Mouse (Mus musculus) midbrain, postnatal 0 days (tissue): Measurements from ENCODE around the gene Tfap2e. TPM values are rescaled to one million over a fixed set of nuclear protein-coding genes. Genes with fewer than 3 reads are reported as not detected.

Source experiments
- ATAC-seq: fragments of 200-750 bp; cut with Nextera tagmentation; 2 replicates; pipeline ENCODE4 v1.8.0; 2017; ENCODE audit warnings: moderate number of reproducible peaks, mild to moderate bottlenecking, moderate TSS enrichment, moderate library complexity; ENCODE audit not compliant: low FRiP score
- DNase-seq: peaks from one replicate; pipeline ENCODE4 v3.0.0-alpha.2; 2015; ENCODE audit warnings: low spot score
- H3K27ac ChIP-seq: fragments of 300-500 bp; sonication (generic); 2 replicates; pipeline ENCODE4 v1.5.1; 2014; ENCODE audit warnings: low read depth, mild to moderate bottlenecking, low read length, mixed read lengths
- H3K27me3 ChIP-seq: fragments of 300-500 bp; sonication (generic); 2 replicates; pipeline ENCODE4 v1.6.1; 2014; ENCODE audit warnings: low read length, control low read depth, mixed read lengths; ENCODE audit not compliant: insufficient read depth
- H3K36me3 ChIP-seq: fragments of 300-500 bp; sonication (generic); 2 replicates; pipeline ENCODE4 v1.6.1; 2014; ENCODE audit warnings: low read length, control low read depth, mixed read lengths; ENCODE audit not compliant: insufficient read depth
- H3K4me1 ChIP-seq: fragments of 300-500 bp; sonication (generic); 2 replicates; pipeline ENCODE4 v1.6.1; 2014; ENCODE audit warnings: mild to moderate bottlenecking, control low read depth, antibody characterized with exemption, low read length, mixed read lengths; ENCODE audit not compliant: insufficient read depth
- H3K4me2 ChIP-seq: fragments of 300-500 bp; sonication (generic); 2 replicates; pipeline ENCODE4 v1.6.1; 2014; ENCODE audit warnings: low read depth, mild to moderate bottlenecking, low read length, mixed read lengths; ENCODE audit not compliant: poor library complexity, severe bottlenecking
- H3K4me3 ChIP-seq: fragments of 300-500 bp; sonication (generic); 2 replicates; pipeline ENCODE4 v1.5.1; 2014; ENCODE audit warnings: low read depth, mild to moderate bottlenecking, low read length, moderate library complexity
- H3K9ac ChIP-seq: fragments of 300-500 bp; sonication (generic); replicated peaks from 2 replicates; pipeline ENCODE4 v1.6.1; 2014; ENCODE audit warnings: mild to moderate bottlenecking, low read length, moderate library complexity, mixed read lengths; ENCODE audit not compliant: poor library complexity, severe bottlenecking
- H3K9me3 ChIP-seq: fragments of 300-500 bp; sonication (generic); 2 replicates; pipeline ENCODE4 v1.6.1; 2016; ENCODE audit warnings: low read length, control low read depth
- CTCF ChIP-seq: IDR thresholded peaks from 2 replicates; pipeline ENCODE4 v1.5.1; 2016; ENCODE audit warnings: antibody characterized with exemption, mild to moderate bottlenecking
- WGBS: fragments of 180-500 bp; shearing (Covaris S2); extraction: QIAGEN DNeasy Blood & Tissue Kit; methylation state at CpG from one replicate; pipeline ENCODE4 v1.1.7; 2014; 5-methylcytosine and 5-hydroxymethylcytosine counted together
- polyA plus RNA-seq: library from polyadenylated mRNA; unstranded; fragments of >200 nt; fragmentation: Nextera tagmentation; extraction: Ambion mirVana; gene quantifications from 2 replicates; pipeline ENCODE4 v1.2.1, GENCODE M21; 2015
- total RNA-seq: library from RNA; depleted of rRNA; stranded (reverse); fragments of >200 nt; gene quantifications from 2 replicates; pipeline ENCODE4 v1.2.3, GENCODE M21; 2014

Tfap2e gene
- total and polyA plus RNA-seq, 2 experiments from 2014 or later, result 0.31 TPM; not detected in 1

DNA sequence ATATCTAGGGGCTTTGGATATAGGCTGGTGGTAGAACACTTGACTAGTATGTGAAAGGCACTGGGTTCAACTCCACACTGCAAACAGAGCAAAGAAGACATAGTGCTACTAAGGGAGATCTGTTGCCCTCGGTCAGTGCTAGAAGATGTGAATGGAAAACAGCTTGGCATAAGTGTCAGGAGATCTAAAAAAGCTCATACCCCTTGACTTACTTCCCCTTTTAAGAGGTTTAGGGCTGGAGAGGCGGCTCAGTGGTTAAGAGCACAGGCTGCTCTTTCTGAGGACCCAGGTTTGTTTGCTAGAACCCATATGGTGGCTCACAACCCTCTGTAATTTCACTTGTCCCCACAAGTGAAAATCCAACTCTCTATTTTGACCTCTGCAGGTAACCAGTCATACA is 23.4 kb upstream of the Tfap2e start:
- H3K4me3 ChIP-seq, result no peak overlapping the region
- no peak overlapping the region for H3K9ac ChIP-seq
- H3K4me1 ChIP-seq, result peaks cover 5% of the 10 kb centered on the region; the same call in 1 of the 2 replicates
- no peak for DNase-seq
- no peak for ATAC-seq
- H3K36me3 ChIP-seq, result peaks cover 4% of the 10 kb centered on the region; the same call in 1 of the 2 replicates
- no peak overlapping the region for H3K27ac ChIP-seq
- 91% methylated on average over 2 of the region's 2 CpGs for WGBS
- no peak for TF ChIP-seq CTCF
- no peak overlapping the region for H3K4me2 ChIP-seq
- H3K9me3 ChIP-seq, result no peaks in the 10 kb centered on the region
- no peaks in the 10 kb centered on the region for H3K27me3 ChIP-seq

DNA sequence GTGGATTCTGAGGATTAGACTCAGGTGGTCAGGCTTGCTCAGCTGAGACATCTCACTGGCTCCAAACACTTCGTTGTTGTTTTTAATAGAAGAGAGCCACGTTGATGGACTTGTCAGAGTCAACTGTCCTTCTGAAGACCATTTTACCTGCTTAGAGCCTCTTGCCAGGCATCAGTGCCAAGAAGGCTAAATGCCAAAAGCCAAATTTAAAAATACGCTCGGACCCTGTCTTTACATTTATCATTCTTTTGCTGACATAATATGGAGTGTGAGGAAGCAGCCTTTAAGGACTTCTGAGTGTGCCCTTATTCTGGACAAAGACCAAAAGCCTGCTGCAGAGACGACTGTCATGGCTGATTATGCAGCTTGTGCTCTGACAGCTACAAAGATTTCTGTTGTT is 22.3 kb upstream of the Tfap2e start:
- Histone ChIP-seq H3K36me3 (peaks cover 4% of the 10 kb centered on the region; the same call in 1 of the 2 replicates), H3K27ac (no peak overlapping the region), H3K9ac (no peak overlapping the region), H3K4me1 (peaks cover 5% of the 10 kb centered on the region; the same call in 1 of the 2 replicates), H3K27me3 (no peaks in the 10 kb centered on the region), H3K9me3 (no peaks in the 10 kb centered on the region), H3K4me2 (no peak overlapping the region), H3K4me3 (no peak overlapping the region)
- ATAC-seq, result no peak
- whole genome bisulfite sequencing, result 87% methylated on average over 5 of the region's 5 CpGs
- no peak for DNase-seq
- TF ChIP-seq CTCF, result no peak

DNA sequence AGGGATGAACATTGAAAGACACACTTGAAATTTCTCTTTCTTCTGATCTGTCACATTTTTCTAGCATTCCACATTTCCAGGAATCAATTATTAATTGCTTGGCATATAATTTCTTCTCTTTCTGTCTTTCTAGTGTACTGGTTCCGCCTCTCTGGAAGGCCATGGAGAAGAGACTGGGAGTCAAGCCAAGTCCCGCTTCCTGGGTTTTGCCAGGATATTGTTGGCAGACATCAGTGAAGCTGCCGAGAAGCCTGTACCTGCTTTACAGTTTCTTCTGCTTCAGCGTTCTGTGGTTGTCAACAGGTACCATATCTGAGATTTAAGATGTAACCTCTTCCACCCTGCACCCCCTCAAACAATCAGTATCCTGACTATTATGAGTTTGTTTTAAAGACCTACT is 20.7 kb upstream of the Tfap2e start:
- no peak overlapping the region for H3K4me2 ChIP-seq
- DNase-seq (peak; percentile 46), ATAC-seq (no peak)
- H3K27me3 ChIP-seq, result no peaks in the 10 kb centered on the region
- H3K27ac ChIP-seq, result no peak overlapping the region
- H3K36me3 ChIP-seq, result peaks cover 2% of the 10 kb centered on the region; the same call in 1 of the 2 replicates
- no peaks in the 10 kb centered on the region for H3K9me3 ChIP-seq
- WGBS, result 57% methylated on average over 4 of the region's 4 CpGs
- H3K4me1 ChIP-seq, result peaks cover 5% of the 10 kb centered on the region; the same call in 1 of the 2 replicates
- H3K4me3 ChIP-seq, result no peak overlapping the region
- TF ChIP-seq CTCF, result no peak
- H3K9ac ChIP-seq, result no peak overlapping the region

DNA sequence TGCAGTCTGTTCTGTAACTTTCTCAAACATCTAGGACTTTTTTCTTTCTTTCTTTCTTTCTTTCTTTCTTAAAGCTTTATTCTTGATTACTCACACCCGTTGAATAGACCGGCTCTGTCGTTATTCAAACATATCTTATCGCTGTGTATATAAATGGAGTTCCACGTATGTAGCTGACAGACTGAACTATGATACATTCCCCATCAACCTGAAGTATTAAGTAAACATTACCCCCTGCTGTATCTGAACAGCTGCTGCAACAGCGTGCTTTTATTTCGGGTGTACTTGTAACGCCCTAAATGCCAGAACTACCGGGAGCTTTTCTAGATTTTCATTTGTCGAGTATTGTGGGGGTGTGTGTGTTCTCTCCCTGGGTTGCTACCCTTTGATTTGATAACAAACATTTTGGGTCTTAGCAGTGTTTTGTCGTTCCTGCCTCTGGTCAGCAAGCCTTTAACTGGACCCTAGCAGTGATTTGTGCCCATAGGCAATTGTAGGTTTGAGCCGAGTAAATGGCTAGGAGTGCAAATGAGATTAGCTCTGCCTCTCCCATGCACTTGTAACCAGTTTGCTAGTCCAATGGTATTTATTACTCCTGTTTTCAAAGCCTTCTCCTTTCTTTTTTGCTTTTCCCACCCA is 18.8 kb upstream of the Tfap2e start:
- no peak for DNase-seq

DNA sequence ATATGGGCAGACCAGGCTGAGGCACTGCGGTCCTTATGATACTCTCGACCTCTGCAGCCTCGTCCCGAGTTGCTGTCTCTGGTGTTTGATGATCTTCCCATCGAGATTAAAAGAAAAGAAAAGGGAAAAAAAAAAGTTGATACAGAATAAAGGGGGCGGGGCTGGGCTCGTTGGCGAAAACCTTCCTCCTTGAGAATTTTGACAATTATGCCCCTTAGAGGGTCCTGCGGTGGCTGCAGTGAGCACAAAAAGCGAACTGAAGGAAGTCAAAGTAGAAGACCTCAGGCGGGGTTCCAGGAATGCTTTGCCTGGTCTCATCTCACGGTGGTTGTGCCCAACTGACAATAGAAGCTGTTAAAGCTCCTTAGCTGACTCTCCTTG is 18.2 kb upstream of the Tfap2e start:
- Histone ChIP-seq H3K27me3 (no peaks in the 10 kb centered on the region), H3K36me3 (peaks cover 13% of the 10 kb centered on the region), H3K4me2 (peak overlapping the region; percentile 94), H3K9ac (peak overlapping the region; percentile 95), H3K9me3 (no peaks in the 10 kb centered on the region), H3K4me1 (peaks cover 15% of the 10 kb centered on the region; the same call in 1 of the 2 replicates), H3K4me3 (peak overlapping the region; percentile 94), H3K27ac (peak overlapping the region; percentile 97)
- DNase-seq (no peak), ATAC-seq (no peak)
- WGBS, result 1% methylated on average over 12 of the region's 12 CpGs
- TF ChIP-seq CTCF, result no peak

More for the DNA sequence above, 18.8 kb upstream of the Tfap2e start:
- Histone ChIP-seq H3K36me3 (peaks cover 9% of the 10 kb centered on the region), H3K27me3 (no peaks in the 10 kb centered on the region), H3K9me3 (no peaks in the 10 kb centered on the region), H3K4me3 (peak overlapping the region; percentile 94), H3K27ac (no peak overlapping the region), H3K4me2 (peak overlapping the region; percentile 94), H3K4me1 (peaks cover 15% of the 10 kb centered on the region; the same call in 1 of the 2 replicates), H3K9ac (no peak overlapping the region)
- TF ChIP-seq CTCF, result no peak
- WGBS, result 40% methylated on average over 12 of the region's 12 CpGs
- ATAC-seq, result no peak
